Mouse (Mus musculus): ENCODE measurements around the gene Fap.

Fap gene

DNA sequence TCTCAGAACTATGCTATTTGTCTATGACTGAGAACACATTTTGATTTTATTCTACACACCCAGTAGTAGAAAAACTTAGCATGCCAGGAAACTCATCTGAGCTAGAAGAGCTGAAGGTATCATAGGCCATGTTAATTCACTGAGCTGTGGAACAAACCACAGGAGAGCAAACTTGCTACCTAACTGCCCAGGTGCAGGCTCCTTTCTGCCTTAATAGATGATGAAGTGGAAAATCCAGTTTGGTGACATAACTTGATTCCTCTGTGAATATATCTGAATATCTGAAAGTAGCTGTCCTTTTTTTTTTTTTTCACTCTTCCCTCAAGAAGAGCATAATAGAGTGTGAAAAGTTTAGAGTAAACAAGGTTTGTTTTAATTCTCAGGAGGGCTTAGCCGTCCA lies 42.8 kb downstream of the Fap start:
- DNase-seq (ENCODE audit: low read depth, low spot score): no peak

DNA sequence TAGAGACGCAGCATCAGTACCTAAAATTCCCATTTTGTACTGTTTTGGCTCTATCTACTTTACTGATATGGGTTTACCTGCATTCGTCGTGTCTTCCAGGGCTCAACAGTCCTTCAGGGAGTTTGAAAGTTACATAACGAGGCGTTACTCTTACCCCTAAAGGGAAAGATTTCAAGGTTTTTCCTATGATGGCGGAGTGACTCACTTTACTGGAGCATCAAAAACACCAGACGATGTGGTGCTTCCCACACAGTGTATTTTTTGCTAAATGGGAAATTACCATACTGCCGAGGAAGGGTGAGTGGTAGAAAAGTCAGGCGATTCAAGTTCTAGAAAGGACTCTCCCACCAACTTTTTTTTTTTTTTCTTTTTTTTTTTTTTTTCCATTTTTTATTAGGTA lies 47.5 kb downstream of the Fap start:
- DNase-seq (ENCODE audit: low read depth, low spot score): no peak

GRCm38 (mm10) chr2:62517790-62518189 lies 56.1 kb downstream of the Fap start:
- no peak for DNase-seq (ENCODE audit: low read depth, low spot score)

DNA sequence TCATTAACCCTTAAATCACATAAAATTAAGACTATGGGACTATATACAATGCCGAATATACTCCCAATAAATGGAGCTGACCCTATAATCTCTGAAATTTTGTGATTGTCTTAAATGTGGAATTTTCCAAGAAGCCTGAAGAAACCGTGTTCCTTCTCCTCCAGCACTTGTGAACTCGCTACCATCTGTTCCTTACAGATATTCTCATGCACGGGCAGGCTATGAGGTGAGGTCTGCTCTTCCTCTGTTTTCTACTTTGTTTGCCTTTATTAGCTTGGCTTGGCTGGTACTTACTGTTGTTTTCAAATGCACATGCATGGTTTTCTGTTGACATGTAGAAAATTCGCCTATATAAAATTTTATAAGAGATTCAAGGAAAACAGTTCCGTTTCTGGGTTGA lies 59.4 kb downstream of the Fap start:
- no peak for DNase-seq (ENCODE audit: low read depth, low spot score)

DNA sequence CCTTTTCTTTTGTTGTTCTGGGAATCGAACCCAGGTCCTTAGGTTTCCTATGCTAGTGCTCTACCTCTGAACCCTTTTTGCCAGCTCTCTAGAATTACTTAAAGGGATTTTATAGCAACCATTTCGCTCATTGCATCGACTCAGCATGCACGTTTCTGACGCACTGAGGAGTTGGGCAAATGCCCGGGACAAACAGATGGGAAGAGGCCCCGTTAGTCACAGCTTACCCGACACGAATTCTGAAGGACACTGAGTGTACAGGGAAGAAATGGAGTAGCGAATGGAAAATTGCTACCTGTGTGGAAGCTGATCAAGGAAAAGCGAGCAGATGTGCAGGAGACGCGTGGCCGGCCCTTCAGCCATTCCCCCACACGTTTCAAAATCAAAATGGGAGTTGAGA lies 60.4 kb downstream of the Fap start:
- DNase-seq (ENCODE audit: low read depth, low spot score): no peak

- DNase-seq (ENCODE audit: low read depth, low spot score): no peak
Measured at GRCm38 (mm10) chr2:62507130-62507529, 66.7 kb downstream of the Fap start.

DNA sequence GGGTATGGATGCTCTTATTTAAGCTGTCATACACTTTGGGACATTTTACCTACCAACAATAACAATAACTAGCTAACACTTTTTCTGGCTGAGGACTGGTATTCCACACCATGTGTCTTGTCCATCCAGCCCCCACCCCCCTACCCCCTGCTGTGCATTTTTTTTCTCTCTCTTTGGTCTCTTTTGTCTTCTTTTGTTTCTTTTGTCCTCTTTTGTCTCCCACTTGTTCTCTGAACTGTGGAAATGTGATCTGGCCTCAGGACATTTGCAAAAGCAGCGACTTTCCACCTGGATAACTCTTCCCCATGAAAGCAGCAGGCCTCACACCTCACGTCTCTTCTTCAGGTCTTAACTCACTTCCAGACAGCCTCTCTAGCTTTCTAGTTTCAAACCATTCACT lies 67.4 kb downstream of the Fap start:
- no peak for DNase-seq (ENCODE audit: low read depth, low spot score)

DNA sequence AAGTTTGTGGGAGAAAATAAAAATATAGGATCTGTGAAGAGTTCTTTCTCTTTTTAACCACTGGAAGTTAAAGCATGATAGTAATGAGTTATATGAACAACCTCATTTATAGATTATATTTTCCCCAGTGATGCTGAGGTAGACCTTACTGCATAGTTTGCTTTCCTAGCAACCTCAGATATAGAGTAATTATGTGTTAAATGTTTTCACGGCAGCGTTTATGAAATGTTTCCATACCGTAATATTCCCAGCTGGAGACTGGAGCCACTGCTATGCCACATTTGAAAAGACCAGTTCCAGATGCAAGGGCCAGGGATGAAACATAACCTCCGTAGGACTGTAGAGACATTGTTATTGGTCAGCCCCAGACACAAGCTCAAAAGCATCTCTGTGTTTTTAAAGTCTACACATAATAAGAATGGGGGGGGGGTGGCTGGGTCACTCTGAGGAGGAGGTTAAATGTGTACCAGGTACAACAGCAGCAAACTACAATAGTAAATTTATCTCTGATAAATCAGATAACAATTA lies 69.5 kb downstream of the Fap start:
- DNase-seq (ENCODE audit: low read depth, low spot score): no peak

DNA sequence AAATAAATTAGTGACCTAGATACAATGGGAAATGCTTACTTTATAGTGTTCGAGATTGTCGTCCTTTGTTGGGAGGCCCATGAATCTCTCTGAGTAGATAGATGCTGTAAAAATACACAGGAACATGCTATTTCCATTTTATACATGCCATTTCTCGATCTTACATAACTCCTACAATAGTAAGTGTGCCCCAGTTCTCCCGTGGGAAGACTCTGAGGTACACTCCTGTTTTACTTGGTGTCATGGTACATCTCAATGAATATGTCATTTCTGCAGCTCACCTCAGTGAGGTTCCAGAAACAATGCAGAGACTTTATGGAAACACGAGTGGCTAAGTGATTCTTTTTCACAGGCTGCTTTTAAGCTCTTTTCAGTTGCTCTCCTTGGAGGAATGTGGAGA lies 70.5 kb downstream of the Fap start:
- no peak for DNase-seq (ENCODE audit: low read depth, low spot score)

GRCm38 (mm10) chr2:62502516-62502915 lies 71.4 kb downstream of the Fap start:
- DNase-seq (ENCODE audit: low read depth, low spot score): no peak

GRCm38 (mm10) chr2:62498821-62499220 lies 75.1 kb downstream of the Fap start:
- no peak for DNase-seq (ENCODE audit: low read depth, low spot score)

DNA sequence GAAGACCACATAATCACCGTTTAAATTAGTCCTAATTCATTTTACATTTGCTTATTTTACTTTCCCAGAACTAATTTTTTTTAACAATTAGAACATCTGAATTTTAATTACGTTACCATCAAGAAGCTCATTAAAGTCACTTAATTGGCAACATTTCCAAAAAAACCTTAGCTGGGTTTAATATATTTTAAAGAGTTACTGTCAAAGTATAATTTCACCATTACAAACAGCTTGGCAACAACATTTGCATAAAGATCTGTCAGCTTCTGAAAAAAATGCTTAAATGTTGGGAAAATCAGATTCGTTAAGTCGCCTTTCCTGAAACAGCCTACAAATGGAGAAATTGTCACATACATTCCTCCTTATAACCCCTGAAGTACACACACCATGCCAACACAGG lies 75.8 kb downstream of the Fap start:
- no peak for DNase-seq (ENCODE audit: low read depth, low spot score)

- DNase-seq (ENCODE audit: low read depth, low spot score): no peak
Measured at GRCm38 (mm10) chr2:62497333-62498002, 76.4 kb downstream of the Fap start.

GRCm38 (mm10) chr2:62495407-62495806 lies 78.5 kb downstream of the Fap start:
- DNase-seq (ENCODE audit: low read depth, low spot score): no peak

- no peak for DNase-seq (ENCODE audit: low read depth, low spot score)
Measured at GRCm38 (mm10) chr2:62489832-62490231, 84.0 kb downstream of the Fap start.

DNA sequence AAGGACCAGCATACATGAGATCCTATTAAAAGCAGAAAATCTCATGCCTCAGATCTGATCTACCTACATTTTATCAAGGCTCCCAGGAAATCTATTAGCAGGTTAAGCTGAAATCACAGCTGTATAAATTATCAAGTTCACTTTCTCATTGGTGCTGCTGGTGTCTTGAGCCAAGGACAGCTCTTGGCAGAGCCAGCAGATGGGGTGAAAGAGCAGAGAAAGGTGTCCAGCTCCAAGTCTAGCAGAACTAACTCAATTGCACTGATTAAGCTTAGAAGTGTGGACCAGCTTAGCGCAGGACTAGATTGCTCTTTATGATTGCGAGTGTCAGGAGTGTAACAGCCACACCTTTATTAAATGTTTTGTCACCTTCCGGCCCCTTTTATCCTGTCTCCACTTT lies 89.0 kb downstream of the Fap start:
- DNase-seq (ENCODE audit: low read depth, low spot score): no peak

DNA sequence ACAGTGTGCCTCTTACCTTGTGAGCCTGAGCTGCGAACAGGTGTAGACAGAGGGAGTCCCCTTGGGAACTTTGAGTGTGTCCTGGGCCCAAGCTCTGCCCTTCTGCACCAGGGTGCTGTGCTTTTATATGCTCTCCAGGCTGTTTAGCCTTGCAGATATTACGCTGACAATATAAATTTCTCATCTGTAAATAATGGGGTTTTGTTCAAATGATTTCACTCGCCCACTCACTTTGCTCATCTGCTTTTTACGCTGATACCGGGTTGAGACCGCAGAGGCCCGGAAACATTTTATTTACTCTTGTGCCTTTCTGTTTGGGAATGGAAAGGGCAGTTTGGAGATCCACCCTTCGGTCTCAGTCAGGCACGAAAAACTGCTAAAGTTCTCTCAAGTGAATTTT lies 90.3 kb downstream of the Fap start, which contains the start of gene Gcg:
Gene Gcg (minus strand): TSS at position 101 of the 400 bp plus-strand sequence.
- no peak for DNase-seq (ENCODE audit: low read depth, low spot score)

- DNase-seq (ENCODE audit: low read depth, low spot score): no peak
Measured at GRCm38 (mm10) chr2:62480285-62481198, 93.3 kb downstream of the Fap start.

- DNase-seq (ENCODE audit: low read depth, low spot score): no peak
Measured at GRCm38 (mm10) chr2:62469551-62469950, 104.3 kb downstream of the Fap start.

GRCm38 (mm10) chr2:62463287-62463686 lies 110.6 kb downstream of the Fap start:
- no peak for DNase-seq (ENCODE audit: low read depth, low spot score)

GRCm38 (mm10) chr2:62462174-62462573 lies 111.7 kb downstream of the Fap start:
- DNase-seq (ENCODE audit: low read depth, low spot score): no peak

DNA sequence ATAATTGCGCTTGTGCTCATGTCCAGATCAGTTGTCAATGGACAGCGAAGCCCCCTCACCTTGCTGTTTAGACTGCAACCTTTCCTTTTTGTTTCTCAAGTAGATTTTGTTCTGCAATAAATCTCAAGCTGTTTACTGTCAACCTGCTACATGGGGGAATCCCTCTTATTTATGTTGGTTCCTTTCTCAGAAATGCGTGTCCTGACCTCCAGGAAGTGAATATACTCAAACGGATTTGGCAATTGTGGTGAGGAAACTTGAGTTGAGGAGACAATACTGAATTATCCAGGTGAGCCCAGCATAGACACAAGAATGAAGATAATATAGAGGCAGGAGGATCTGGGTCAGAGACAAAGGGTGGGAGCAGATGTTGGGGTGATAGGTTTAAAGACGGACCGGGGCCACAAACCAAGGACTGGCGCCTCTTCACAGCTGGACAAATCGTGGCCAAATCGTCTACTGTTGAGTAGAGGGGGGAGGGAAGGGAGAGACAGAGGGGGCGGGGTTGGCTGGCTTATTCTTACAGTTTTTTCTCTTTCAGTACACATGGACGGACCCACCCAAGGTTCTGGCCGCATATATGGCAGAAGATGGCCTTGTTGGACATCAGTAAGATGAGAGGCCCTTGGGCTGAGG lies 112.9 kb downstream of the Fap start:
- DNase-seq (ENCODE audit: low read depth, low spot score): no peak
